Mouse (Mus musculus) adrenal gland, postnatal 10 days (tissue): ENCODE data around the gene Fndc3a. TPM values are rescaled to one million over a fixed set of nuclear protein-coding genes. Genes with fewer than 3 reads are reported as not detected.

Experiments
- DNase-seq: peaks from one replicate; pipeline ENCODE4 v3.0.0; 2021; ENCODE audit warnings: mixed read lengths
- long read RNA-seq, 2 experiments: library from polyadenylated mRNA; stranded (forward); transcript quantifications; one replicate each; pipeline ENCODE4 v2.0.0; 2021
- total RNA-seq, 2 experiments: library from RNA; stranded (reverse); gene quantifications; 2 replicates each; pipeline ENCODE4 v1.2.3; 2021

Fndc3a gene
- total RNA-seq = 10 to 100 TPM; 41.4 to 42.8 TPM
- long read RNA-seq, experiment 1, full-length matches to known transcripts = 1 of 15 reads
- long read RNA-seq, experiment 1, partial matches to known transcripts = 9 of 15 reads
- long read RNA-seq, experiment 1, other reads (novel, unspliced or antisense) = 5 of 15 reads
- long read RNA-seq, experiment 2, full-length matches to known transcripts = 4 of 7 reads
- long read RNA-seq, experiment 2, partial matches to known transcripts = 1 of 7 reads
- long read RNA-seq, experiment 2, other reads (novel, unspliced or antisense) = 2 of 7 reads

DNA sequence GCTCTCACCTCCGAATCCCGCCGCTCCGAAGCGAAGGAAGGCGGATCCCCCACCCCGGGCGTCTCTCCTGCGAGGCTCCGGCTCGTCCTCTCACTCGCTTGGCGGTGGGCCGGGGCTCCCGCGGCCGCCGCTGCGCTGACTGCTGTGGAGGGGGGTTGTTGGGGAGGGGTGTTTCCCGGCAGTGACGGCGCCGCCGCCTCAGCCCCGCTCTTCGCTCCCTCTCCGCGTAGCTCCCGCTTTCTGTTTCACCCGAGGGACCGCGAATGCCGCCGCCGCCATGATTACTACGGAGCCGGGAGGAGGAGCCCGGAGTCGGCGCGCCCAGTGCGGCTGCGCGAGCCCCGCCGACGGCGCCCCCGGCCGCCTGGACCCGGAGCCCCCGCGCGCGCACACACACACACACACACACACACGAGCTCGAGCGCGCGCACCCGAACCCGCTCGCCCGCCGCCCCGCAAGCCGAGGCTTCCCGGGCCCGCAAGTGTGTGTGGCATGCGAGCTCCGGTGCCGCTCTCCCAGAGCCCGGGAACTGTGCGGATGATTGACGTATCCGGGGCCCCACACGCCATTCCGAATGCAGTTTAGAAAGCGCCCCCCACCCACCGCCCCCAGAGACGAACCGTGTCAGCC lies at the start of gene Fndc3a:
Gene Fndc3a, minus strand, starts transcription at position 294 of the 631 bp plus-strand sequence.
- peak; percentile 92 for DNase-seq

DNA sequence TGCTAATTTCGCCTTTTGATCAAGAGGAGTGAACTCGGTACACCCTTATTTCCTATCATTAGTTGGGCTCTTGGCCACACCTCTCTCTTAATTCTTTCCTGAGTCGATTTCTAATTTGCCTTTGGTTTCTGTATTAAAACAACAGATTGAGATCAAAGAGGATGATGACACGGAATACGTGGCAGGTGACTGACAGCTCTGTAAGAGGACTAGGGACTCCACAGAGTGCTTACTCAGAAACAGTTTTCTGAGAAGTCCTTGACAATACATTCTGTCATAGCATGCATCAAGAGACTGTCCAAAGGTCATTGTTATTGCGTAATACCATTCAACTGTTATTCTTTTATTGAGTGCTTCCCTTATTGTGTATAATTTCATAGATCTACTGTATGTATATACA lies 43.1 kb upstream of the Fndc3a start:
- DNase-seq = no peak

DNA sequence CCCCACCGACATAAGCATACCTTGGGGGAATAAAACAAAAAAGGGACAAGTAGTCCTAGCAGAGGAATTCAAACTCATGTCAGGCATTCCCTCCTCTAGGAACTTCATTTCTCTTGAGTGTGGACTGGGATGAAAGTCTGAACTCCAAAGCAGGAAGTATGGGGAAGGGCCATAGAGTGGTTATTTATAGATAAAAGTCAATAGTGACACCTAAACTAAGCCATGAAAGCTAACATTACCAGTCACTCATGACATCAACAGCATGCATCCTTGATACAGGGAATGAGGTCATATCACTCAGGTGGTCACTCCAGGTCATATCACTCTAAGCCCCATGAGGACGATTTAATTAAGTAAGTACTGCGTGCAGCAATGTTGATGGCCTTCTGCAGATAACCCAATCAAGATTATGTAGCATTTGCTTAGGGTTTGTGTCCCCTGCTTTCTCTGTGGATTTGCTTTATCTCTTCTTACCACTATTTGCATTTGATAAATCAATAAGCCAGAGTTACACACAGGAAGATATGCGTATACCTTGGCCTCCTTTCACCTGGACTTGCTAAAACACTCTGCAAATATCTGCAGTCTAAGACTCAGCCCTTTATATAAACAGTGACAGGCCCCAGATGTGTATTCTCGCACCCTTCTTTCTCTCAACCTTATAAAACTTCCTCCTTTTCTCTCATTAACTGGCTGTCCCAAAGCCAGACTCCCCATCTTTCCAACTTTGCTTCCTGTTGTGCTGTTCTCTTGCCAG lies 40.8 kb upstream of the Fndc3a start:
- DNase-seq = no peak

DNA sequence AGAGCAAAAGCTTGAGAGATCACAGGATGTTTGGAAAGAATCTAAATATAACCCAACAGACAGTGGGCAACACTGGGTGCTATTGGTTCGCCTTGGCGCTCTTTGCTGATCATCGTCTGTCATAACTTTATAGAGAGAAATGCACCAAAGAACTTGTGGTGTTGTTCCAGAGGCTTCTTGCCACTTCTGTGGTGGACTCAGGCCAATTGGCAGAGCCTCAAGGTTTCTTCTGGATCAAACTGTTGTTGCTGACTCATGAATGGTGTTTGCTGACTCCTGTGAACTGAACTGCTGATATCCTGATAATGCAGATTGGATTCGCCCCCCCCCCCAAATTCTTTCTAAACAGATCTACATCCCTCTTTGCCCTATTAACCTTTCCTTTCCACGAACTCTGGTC lies 38.5 kb upstream of the Fndc3a start:
- peak; percentile 61 for DNase-seq

DNA sequence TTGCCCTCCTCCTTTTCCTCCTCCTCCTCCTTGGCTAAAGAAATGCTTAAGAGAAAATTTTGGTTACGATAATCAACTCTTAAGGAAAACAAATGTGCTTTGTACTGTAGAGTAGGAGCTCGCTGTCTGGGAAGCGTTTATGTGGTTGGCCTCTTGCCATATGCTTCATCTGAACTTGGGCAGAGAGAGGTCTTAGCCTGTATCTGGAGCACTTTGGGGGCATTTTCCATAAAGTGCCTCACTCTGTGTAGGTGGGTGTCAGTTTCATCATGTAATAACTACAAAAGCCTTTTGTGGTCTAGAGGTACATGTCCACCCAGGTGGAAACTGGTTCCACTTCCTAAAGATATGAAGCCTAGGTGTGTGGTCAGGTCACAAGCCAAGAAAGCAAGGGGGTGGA lies 31.9 kb upstream of the Fndc3a start:
- DNase-seq = no peak

DNA sequence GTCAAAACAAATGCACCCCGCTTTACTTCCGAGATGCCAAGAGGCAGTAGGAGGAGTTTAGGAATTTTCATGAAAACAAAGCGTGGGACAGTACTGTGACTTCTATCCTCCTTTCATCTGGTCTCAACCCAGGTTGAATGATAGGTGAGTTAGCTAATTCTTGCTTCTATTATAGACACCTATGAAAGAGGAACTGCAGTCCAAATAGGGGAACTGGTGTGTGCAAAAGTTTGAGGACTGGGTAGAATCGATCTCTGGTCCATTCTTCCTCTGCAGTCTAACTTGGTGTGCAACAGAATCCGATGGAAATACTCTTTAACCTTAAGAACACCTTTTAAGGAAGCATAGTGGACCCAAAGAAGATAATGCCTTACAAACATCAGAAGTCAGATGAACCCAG lies 30.5 kb upstream of the Fndc3a start:
- DNase-seq = no peak

DNA sequence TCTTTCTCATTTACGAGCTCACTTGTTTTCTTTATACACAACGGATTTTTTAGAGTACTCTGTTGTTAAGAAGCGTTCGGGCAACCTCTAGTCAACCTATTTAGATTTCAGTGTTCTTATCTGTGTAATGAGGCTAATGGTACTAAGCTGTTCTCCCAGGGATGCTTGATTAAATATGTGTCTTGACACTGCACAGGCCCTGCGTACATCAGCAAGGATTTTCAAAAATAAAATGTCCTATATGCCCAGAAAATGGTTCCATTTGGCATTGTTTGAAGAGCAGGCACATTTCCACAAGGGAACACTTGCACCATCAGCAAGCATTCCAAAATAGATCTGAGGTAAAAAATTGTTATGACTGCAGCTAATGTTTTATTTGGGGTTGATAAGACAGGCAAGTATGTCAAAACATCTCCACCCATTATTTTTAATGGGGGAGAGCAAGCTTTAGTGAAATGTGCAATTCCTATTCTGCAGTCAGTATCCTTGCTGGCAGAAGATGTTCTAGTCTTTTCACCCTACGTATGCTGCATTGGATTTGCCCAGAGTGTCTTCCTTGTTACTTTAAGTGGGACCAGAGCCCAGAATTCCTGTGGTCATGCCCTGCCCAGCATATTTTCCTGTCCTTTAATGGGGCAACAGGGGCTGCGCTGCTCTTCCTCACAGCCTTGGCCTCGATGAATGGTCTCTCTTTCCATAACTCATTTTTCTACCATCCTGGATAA lies 29.8 kb upstream of the Fndc3a start:
- DNase-seq = no peak

DNA sequence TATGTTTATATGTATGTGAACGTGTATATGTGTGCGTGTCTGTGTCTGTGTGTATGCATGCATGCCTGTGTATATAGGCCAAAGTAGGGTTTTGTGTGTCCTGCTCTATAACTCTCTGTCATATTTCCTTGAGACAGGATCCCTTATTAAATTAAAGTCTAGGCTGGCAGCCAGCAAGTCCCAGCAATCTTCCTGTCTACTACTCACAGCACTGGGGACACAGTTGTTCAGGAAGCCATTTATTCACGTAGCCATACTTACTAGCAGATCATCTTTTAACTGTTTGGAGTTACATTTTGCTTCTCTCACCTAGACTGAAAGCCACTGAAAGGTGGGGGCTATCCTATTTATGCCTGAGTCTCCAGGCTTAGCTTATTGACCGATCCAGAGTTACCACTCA lies 29.0 kb upstream of the Fndc3a start:
- peak; percentile 4 for DNase-seq

DNA sequence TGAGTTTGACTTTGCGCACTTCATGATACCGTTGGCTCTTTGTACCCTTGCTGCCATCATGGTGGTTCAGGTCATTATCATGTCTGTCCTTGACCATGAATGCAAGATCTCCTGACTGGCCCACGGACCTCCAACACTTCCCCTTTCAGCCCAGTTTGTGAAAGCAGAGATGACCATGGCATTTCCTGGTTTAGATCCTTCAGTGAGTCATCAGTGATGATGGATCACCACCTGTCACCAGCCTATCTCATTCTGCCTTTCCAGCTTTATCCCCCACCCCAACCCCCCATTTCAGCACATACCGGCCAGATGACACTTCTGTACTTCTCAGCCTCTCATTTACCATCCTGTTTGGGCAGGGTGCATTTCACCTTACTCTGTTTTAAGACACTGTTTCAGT lies 28.4 kb upstream of the Fndc3a start:
- peak; percentile 56 for DNase-seq

DNA sequence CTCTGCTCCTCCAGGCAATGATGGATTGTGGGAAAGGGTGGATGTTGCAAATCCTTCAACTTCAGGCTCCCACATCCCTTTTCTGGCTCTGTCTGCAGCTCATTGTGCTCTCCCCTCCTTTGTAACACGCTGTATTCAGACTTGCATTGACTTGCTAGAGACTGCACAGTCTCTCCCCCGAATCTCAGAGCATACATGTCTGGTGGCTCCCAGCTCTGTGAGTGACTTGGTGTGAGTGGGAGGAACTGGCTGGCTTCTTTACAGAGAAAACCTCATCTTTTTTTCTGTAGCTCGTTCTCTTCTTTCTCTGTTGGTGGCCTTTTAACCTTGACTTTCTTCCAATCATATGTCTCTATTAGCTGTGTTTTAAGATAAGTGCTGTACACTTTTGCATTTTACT lies 16.1 kb upstream of the Fndc3a start:
- DNase-seq = no peak

DNA sequence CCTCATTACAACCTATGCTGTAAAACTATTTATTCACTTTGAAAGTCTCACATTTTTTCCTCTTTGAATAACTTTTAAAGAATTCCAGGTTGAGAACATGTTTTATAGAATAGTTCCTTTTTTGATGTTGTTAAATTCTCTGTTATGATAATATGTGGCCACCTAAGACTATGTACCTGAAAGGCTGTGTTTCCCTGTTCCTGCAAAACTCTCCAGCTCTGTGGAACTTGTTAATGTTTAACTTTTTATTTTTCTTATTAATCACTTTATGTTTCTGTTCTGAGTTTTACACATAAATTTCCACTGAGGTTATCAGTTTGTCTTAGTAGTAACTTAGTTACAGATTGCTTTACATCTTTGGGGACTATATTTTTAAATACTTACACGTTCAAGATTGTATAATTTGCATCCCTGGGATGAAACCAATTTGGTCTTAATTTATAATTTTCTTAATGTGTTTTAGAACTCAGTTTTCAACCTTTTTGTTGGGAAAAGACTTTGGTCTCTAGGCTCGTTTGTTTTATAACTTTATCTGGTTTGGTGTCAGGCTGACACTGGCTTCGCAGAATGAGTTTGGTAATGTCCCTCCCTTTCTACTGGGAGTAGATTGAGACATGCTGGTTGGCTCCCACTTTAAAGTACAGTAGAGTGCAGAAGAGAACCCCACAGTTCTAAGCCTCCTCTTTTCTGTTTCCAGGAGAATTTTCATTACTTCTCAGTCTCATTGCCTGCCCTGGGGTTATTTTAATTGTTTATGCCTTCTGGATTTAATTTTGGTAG lies 12.7 kb upstream of the Fndc3a start:
- DNase-seq = no peak

DNA sequence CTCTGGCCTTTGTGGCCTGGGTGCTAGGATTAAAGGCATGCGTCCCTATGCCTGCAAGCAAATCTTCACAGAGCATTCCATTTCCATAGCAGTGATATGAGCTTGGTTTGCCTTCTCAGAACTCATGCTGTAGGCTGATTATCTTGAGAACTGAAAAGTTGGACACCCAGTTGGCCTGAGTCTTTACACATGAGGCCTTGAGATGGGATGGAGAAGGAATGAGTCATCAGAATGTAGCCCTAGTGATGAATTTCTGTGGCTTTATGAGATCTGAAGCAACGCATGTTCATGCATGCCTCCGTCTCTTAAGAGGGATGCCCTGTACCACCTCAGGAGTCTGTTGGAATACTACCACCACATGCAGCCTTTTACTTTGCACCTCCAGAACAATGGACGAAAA lies 6.4 kb upstream of the Fndc3a start:
- DNase-seq = no peak

DNA sequence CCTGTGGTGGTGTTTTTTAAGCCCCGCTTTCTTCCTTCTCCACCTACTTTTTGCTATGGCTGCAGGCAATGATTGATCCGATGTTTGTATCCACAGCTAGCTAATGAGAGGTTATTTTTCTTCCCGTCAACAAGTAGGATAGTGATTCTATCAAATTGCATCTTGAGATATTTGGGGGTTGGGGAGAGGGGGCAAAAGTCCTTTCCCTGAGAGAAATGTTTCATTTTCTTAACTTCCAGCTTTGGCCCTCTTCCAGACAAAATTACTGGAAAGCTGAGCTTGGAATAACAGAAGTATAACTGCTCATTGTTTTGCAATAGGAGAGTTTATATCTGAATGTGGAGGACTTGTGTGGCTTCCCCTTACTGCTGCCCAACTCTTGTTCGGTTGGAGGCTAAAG lies 1.3 kb upstream of the Fndc3a start:
- no peak for DNase-seq

DNA sequence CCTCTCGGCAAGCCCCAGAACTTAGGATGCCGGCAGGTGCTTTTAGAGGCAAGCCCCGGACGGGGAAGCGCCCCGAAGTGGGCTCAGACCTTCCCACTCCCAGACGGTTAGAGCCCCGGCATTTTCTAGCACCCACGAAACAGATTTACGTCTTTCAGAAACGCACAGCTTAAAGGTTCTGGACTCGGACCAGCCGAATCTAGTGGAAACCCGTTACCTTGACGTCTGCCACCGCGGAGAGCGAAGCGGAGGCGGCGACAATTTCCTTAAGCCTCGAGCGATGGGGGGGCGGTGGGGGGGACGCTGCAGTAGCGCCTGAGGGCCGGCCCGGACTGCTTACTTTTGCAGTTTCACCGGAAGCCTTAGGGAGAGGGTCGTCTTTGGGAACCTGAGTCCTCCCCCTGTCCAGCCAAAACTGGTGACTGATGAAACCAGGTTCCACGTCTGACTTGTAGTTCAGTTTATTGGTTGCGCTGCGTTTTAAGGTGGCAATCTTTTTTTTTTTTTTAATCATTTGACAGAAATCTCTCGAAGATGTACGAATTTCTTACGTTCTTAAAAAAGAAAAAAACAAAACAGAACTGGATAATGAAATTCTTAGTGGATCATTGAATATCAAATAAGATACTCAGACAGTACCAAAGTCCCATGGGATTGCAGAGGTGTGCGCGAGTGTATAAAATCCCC lies 681 bp upstream of the Fndc3a start:
- peak; percentile 56 for DNase-seq

DNA sequence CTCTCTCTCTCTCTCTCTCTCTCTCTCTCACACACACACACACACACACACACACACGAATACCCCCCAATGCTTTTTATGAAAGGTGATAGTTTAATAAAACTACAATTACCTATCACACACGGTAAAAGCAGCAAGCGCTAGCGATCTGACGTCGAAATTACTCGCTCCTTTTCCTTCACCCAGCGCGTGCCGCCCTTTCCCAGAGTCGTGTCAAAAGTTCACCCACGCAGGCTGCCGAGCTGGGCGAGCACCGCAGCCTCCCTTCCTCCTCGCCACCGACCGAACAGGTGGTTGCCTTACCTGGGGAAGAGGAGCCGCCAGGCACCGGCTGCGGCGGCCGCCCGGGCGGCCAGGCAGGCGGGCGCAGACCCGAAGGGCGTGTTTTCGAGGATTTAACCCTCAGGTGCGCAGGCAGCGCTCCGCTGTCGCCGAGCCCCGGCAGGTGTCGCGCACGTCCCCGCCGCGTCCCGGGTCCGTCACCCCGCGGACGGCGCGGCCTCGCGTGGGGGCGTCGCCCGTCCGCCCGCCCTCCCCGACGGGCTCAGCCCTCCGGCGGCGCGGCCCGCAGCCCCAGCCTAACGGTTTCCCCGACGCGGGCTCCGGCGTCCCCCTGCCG lies 603 bp downstream of the Fndc3a start:
- peak; percentile 72 for DNase-seq

DNA sequence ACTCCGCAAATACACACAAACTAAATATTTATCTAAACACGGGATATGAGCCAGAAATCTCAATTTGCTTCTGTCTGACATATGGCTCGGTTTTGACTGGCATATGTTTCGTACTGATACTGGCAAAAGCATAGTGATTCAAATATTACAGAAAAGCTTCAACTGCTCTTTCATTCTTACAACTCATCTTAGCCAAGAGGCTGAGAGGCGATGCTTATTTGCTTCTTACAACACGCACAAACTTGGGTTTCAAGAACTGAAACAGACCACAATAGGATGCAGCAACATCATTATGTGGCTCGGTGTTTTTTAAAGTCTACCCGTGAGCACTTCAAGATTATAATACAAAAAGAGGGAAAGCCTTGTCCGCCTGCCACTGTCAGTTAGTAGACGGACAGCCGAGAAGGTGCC lies 1.2 kb downstream of the Fndc3a start:
- no peak for DNase-seq

DNA sequence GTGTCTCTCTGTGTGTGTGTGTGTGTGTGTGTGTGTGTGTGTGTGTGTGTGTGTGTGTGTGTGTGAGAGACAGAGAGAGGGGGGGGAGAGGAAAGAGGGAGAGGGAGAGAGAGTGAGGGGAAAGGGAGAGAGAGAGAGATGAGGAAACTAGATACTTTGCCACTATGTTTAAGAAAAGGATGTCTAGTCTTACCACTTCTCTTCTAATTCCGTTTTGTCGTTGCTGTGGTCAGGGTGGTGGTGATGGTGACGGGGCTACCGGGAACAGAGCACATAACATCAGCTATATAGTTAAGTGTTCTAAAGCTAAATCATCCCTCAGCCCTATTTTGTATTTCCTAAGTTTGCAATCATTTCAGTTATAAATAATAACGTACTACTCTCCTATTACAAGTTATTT lies 9.7 kb downstream of the Fndc3a start:
- DNase-seq = no peak

DNA sequence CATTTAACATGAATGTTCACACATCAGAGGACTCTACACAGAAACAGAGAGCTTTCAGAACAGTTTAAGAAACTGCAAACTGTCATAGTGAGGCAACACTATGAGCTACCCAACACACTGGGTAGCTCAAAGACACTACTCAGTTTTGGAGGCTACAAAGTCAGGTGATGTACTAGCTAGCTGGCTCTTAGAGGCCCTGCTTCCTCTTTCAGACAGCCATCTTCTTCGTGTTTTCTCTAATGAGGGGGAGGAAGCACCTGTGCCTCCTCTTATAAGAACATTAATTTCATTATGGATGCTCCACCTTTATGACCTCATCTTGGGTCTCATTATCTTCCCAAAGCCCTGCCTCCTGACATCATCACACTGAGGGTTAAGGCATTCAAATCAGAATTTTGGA lies 18.4 kb downstream of the Fndc3a start:
- DNase-seq = no peak

DNA sequence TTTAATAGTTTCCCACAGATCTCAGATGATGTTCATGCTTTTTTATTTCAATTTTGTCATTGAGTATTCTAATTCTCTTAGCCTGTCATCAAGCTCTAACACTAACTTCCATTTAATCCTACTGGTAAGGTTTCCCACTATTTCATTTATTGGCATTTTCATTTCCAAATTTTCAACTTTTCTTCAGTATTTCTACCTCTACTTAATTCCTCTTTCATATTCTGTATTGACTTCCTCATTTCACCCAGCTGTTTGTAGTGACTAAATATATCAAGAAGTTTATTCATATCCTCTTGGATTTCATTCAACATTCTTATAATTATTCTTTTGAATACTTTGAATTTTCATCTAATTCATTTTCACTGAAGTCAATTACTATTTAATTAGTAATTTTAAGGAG lies 20.3 kb downstream of the Fndc3a start:
- no peak for DNase-seq

DNA sequence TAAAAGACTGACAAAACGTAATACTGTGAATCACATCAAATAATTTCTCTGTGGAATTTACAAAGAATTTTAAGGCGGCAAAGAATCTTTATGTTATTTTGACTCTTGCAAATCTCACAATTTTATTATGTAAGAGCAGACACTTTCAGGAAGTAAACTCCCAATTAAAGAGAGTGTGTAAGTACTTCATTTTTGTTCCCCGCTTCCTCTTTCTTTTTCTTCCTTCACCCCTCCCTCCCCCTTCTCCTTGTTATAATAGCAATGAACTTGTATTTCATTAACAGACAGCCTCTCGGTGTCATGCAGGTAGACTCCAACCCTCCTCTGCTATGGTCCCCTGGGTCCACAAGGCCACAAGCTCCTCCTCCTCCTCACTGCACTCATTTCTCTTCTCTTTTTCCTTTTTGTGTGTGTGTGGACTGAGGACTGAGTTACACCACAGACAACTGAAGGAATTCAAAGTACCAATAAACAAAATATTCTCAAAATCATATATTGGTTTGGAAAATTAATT lies 24.9 kb downstream of the Fndc3a start:
- no peak for DNase-seq

DNA sequence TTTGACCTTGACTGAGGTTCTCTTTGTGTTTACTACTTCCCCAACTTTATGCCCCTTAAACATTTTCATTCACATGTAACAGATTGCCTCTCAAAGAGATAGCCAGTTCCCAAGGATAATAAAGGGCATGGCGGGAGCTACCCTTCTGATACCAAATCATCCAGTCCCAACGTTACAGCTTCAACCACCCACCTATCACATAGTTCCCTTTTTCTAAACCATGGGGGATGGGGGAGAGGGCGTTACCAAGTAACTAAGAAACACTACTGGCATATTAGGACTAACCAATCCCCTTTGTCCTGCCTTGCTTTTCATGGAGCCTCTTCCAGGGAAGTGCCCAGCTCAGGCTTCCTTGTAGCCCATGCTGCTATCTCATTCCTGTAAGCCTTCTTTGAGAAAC lies 32.6 kb downstream of the Fndc3a start:
- DNase-seq = no peak
